Mouse (Mus musculus): ENCODE results near the gene Cd52. TPM values are rescaled to one million over a fixed set of nuclear protein-coding genes. Genes with fewer than 3 reads are reported as not detected.

Cd52 gene
- total RNA-seq, 2 experiments from 2014 or later = 1.2 to 2.4 TPM

DNA sequence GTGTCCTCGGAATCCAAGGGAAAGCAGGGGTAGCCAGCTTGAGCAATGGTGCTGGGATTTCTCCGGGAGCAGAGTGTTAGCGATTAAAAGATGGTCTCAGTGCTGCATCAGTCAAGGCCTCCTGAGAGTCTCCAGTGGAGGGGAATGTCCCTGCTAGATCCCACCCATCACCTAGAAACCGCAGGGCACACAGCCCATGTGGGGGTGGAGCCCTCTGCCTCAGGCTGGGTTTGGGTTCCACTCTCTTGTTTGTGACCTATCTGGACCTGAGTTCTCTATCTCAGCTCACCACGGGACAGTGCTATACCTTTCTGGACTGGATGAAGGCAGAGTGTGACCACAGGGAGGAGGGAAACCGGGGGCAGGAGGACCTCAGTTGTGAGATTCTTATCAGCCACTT lies 36.0 kb downstream of the Cd52 start:
- no peak for DNase-seq (ENCODE audit: low spot score in 2 of 2)

DNA sequence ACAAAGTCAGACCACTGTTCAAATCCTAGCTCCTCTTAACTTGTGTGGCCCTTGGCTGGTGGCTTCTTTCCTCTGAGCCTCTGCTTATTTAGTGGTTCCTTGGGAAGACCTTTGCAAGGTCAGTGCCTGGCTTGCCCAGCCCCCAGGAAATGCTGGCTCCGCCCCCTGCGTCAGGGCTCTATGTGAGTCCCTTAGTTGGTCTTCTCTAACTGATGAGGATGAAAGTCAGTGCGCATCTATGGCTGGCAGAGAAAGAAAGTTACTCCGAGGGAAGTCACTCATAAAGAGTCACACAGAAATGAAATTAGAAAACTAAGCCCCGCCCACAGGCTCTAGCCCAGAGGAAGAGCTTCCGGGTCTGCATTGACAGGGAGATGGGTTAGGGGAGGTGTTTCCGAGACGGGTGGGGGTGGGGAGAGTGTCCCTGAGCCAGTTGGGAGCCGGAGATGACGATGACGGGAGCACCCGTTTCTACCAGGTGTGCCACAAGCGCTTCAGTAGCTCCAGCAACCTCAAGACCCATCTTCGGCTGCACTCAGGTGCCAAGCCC lies 36.6 kb downstream of the Cd52 start:
- DNase-seq (ENCODE audit: low spot score in 2 of 2) = no peak

DNA sequence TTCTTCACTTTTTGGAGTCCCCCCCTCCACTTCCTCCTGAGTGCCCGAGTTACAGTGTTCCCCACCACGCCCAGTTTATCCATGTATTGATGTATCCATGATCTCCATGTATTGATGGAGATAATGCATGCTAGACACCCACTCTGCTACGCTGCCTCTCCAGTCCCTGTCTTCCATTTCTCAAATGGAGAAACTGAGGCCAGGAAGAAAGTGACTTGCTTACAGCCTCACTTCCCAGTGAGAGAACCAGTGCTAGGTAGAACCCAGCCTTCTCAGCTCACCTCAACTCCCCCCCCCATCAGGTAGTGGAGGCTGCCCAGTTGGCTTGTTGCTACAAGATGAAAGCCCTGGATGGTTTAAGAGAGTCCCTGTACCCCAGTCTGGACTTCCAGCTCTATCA lies 41.3 kb downstream of the Cd52 start, which contains the start of gene Zfp683:
TSS of gene Zfp683 (plus strand) at position 301 of the 400 bp plus-strand sequence.
- no peak for DNase-seq (ENCODE audit: low spot score in 2 of 2)

- peak; percentile 27 to 52 for DNase-seq (ENCODE audit: low spot score in 2 of 2)
Observed at GRCm38 (mm10) chr4:134052560-134052959, 42.3 kb downstream of the Cd52 start.

- DNase-seq (ENCODE audit: low spot score in 2 of 2) = no peak
Observed at GRCm38 (mm10) chr4:134051912-134052311, 43.0 kb downstream of the Cd52 start.

DNA sequence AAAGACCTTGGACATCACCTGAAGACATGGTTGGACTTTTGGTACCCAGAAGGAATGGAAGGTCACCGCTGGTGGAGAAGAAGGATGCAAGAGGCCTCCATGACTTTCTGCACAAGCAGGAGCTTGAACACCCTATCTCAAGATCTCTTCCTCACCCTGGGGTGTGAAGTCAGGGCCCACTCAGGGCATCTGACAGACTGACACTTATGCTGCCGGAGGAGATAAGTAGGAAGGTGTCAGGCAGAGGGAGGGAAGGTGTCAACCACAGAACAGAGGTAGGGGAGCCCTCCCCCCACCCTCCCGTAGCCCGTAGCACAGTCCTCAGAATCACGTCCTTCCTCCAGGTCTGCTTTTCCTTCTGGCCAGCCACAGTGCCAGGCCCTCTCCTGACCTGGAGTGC lies 47.2 kb downstream of the Cd52 start:
- no peak for DNase-seq (ENCODE audit: low spot score in 2 of 2)

GRCm38 (mm10) chr4:134043041-134043440 lies 51.8 kb downstream of the Cd52 start:
- no peak for DNase-seq (ENCODE audit: low spot score in 2 of 2)

- no peak for DNase-seq (ENCODE audit: low spot score in 2 of 2)
Observed at GRCm38 (mm10) chr4:134041317-134042123, 53.4 kb downstream of the Cd52 start.

DNA sequence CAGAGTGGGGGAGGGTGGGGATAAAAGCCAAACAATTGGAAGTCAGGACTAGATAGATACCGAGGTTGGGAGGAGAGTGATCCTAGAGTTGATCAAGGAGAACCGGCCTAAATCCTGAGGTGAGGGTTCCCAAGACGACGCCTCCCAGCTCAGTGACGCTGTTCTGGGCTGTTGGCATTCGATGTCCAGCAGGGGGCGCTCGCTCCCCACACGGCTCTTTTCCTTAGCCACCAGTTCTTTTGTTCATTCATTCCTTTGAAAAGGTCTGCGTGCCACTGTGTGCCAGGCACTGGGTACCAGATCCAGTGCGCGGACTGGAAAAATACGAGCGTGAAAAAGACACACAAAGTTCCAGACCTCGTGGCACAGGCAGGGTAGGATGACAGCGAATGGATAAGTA lies 58.9 kb downstream of the Cd52 start:
- peak; percentile 87 to 90 for DNase-seq (ENCODE audit: low spot score in 2 of 2)

Other genes with a start within 250 kb of the Cd52 start
- 10 to 100 TPM; 18.2 TPM for gene Rps6ka1, start 207.3 kb downstream of the Cd52 start, total RNA-seq (2021)
- 100 to 1,000 TPM; 199 to 225 TPM for gene Hmgn2, start 126.4 kb downstream of the Cd52 start, total RNA-seq (2021)
- 10 to 100 TPM; 57.3 to 58.6 TPM for gene Dhdds, start 94.2 kb downstream of the Cd52 start, total RNA-seq (2021)
- gene Lin28a, start 76.2 kb downstream of the Cd52 start, total RNA-seq (2021) = not detected
- gene Zfp683, start 41.2 kb downstream of the Cd52 start, total RNA-seq (2021) = not detected
- 1 to 10 TPM; 2.1 to 2.7 TPM for gene Crybg2, start 34.3 kb downstream of the Cd52 start, total RNA-seq (2021)
- gene Ubxn11, start 7.5 kb upstream of the Cd52 start, total RNA-seq (2021) = 10 to 100 TPM; 19.5 to 23.2 TPM
- 100 to 1,000 TPM; 292 to 301 TPM for gene Sh3bgrl3, start 33.7 kb upstream of the Cd52 start, total RNA-seq (2021)
- gene Cep85, start 92.0 kb upstream of the Cd52 start, total RNA-seq (2021) = 10 to 100 TPM; 11.8 to 16.0 TPM
- not detected for gene Gm7534, start 107.9 kb upstream of the Cd52 start, total RNA-seq (2021)
- under 1 TPM in 1 of 2 experiments, not detected in 1; 0.43 TPM for gene Catsper4, start 132.3 kb upstream of the Cd52 start, total RNA-seq (2021)
- gene Cnksr1, start 143.3 kb upstream of the Cd52 start, total RNA-seq (2021) = under 1 TPM in 1 of 2 experiments, not detected in 1; 0.16 TPM
- not detected for gene E130218I03Rik, start 148.6 kb upstream of the Cd52 start, total RNA-seq (2021)
- 10 to 100 TPM; 11.1 to 12.5 TPM for gene Zfp593, start 150.5 kb upstream of the Cd52 start, total RNA-seq (2021)
- not detected for gene Gm30191, start 151.9 kb upstream of the Cd52 start, total RNA-seq (2021)
- gene Grrp1, start 159.0 kb upstream of the Cd52 start, total RNA-seq (2021) = 1 to 10 TPM; 2.6 to 3.5 TPM
- 10 to 100 TPM; 18.6 to 24.4 TPM for gene Pdik1l, start 192.8 kb upstream of the Cd52 start, total RNA-seq (2021)
- under 1 TPM; 0.25 to 0.71 TPM for gene Trim63, start 220.0 kb upstream of the Cd52 start, total RNA-seq (2021)
- not detected for gene Slc30a2, start 248.1 kb upstream of the Cd52 start, total RNA-seq (2021)

Measured in layer of hippocampus, postnatal 10 days (tissue).